Mouse (Mus musculus) spleen, adult 2 months (tissue): ENCODE measurements at regions not wholly inside any gene's neighbourhood (a gene's known extent, or its start where the extent isn't known, plus 50 kb on each side); places are given as distances from the start of the nearest gene placed in this dataset.

Experiments used
- CTCF ChIP-seq: fragments of 200-500 bp; IDR thresholded peaks from 2 replicates; pipeline ENCODE4 v1.5.1; 2011; ENCODE audit warnings: mild to moderate bottlenecking, inconsistent platforms; ENCODE audit not compliant: insufficient read depth, insufficient read length, insufficient replicate concordance; ENCODE audit errors: extremely low read depth
- POLR2A ChIP-seq: fragments of 200-500 bp; IDR thresholded peaks from 2 replicates; pipeline ENCODE4 v1.6.1; 2011; ENCODE audit warnings: low read depth, low read length, inconsistent platforms

DNA sequence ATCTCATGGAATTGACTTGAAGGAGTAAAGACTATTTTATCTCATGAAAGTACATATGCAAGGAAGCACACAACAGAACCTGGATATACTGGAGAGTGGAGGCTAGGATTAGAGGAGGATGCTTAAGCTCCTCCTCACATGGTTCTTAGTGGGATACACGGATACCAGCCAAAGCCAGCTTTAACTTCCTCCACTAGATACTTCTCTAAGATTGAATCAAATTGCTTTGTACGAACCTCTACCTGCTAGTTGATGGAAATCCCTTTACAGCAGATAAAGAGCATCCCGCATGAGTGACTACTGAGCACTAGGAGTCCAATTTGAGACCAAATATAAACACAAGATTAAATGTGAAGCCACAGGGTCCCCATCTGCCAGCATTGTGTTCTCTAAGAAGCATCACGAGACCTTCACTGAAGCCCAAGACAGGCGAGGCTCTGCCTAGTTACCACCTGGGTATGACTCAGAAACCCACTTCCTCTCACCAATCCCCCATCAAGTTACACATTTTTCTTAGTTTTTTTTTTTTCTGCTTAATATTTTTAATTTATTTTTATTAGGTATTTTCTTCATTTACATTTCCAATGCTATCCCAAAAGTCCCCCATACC lies 307.9 kb upstream of the Lrrc3b start:
- TF ChIP-seq CTCF, result no peak
- TF ChIP-seq POLR2A, result no peak
